ENCODE assay signal across 14 mouse cellular contexts in genomic region chr2:119336002-119336401, GRCm38 (mm10). TPM values are rescaled to one million over a fixed set of nuclear protein-coding genes. Genes with fewer than 3 reads are reported as not detected.
DNase-seq lines count a peak whose midpoint lies in the region; ATAC-seq and TF ChIP-seq lines count a peak whose summit lies in the region.
"Had no signal": no experiment of that assay in that cellular context is flagged by ENCODE, and none has a peak within 500 bp of the region (broad histone marks: within the 10 kb centered on the region; RNA-seq: fewer than 3 reads in every experiment).

No protein-coding gene starts in this region.

- no peak for TF ChIP-seq CTCF in liver, adult 2 months (IDR thresholded peaks at IDR 0.05; ENCODE audit: low read depth, low read length)
- TF ChIP-seq CTCF in thymus, adult 2 months (IDR thresholded peaks at IDR 0.05; ENCODE audit: borderline replicate concordance, control insufficient read depth, extremely low read depth, insufficient read depth, low read length, poor library complexity) = no peak

- intact Hi-C loops in heart, postnatal 25 days (cut with DNase I) = no loop called here

- TF ChIP-seq POLR2A in liver, adult 2 months (IDR thresholded peaks at IDR 0.05; ENCODE audit: extremely low read depth, insufficient read depth, low read length) = no peak
- TF ChIP-seq POLR2A in thymus, adult 2 months (IDR thresholded peaks at IDR 0.05; ENCODE audit: control insufficient read depth, extremely low read depth, insufficient read depth, low read length, poor library complexity) = no peak

- H3K4me3 ChIP-seq in heart, embryonic 14.5 days (ENCODE audit: control insufficient read depth in 1 of 2, insufficient read depth in 1 of 2, low read depth in 1 of 2, low read length in 2 of 2) = no peak overlapping the region
- H3K4me3 ChIP-seq in liver, adult 2 months (ENCODE audit: insufficient read depth, low read depth, low read length) = no peak overlapping the region
- H3K4me3 ChIP-seq in thymus, adult 2 months (ENCODE audit: control insufficient read depth, insufficient read depth, low read length) = no peak overlapping the region
- H3K4me3 ChIP-seq: embryonic facial prominence, embryonic 15.5 days; forebrain, embryonic 12.5 days; layer of hippocampus, adult 2 months; limb, embryonic 13.5 days had no signal

- no peaks in the 10 kb centered on the region for H3K9me3 ChIP-seq in heart, embryonic 14.5 days (ENCODE audit: control insufficient read depth, low read length)
- H3K9me3 ChIP-seq: embryonic facial prominence, embryonic 15.5 days; forebrain, embryonic 12.5 days; limb, embryonic 13.5 days had no signal

- no peak for ATAC-seq in heart, embryonic 14.5 days (ENCODE audit: insufficient number of reproducible peaks, insufficient read depth, low FRiP score, low read depth)
- ATAC-seq: CD4-positive, CD25-positive, alpha-beta regulatory T cell, adult 4 months; intestine, postnatal 0 days had no signal

- H3K4me1 ChIP-seq in heart, embryonic 14.5 days (ENCODE audit: control insufficient read depth in 2 of 2, insufficient read depth in 2 of 2, low read length in 2 of 2) = peaks cover 5 to 6% of the 10 kb centered on the region in 2 experiments
- peaks cover 4% of the 10 kb centered on the region; the same call in 1 of the 2 replicates for H3K4me1 ChIP-seq in liver, adult 2 months (ENCODE audit: control insufficient read depth, insufficient read depth, low read length)
- H3K4me1 ChIP-seq in thymus, adult 2 months (replicated peaks; ENCODE audit: control insufficient read depth, insufficient read depth, low read length) = peaks cover 26% of the 10 kb centered on the region

- peak overlapping the region; percentile 25; the same call in 1 of the 2 replicates for H3K4me2 ChIP-seq in heart, embryonic 14.5 days (ENCODE audit: low read length)
- H3K4me2 ChIP-seq: embryonic facial prominence, embryonic 15.5 days; forebrain, embryonic 12.5 days; limb, embryonic 13.5 days had no signal

- no peak for DNase-seq in heart, postnatal 25 days (ENCODE audit: low spot score)
- DNase-seq in liver, adult 2 months (ENCODE audit: extremely low read depth, low read depth, low spot score) = no peak
- no peak for DNase-seq in liver
- DNase-seq in thymus, adult 2 months = no peak
- no peak for DNase-seq in thymus, postnatal 4 days
- no peak for DNase-seq in cerebellum, adult 8-10 months

- H3K27ac ChIP-seq in heart, embryonic 14.5 days (replicated peaks in 1 of 2; ENCODE audit: control insufficient read depth in 1 of 2, insufficient read depth in 1 of 2, low read depth in 2 of 2, low read length in 2 of 2) = peak overlapping the region; percentile 44 to 55
- peak overlapping the region; percentile 54 for H3K27ac ChIP-seq in liver, adult 2 months (replicated peaks; ENCODE audit: insufficient read depth, low read depth, low read length)
- H3K27ac ChIP-seq in thymus, adult 2 months (ENCODE audit: control insufficient read depth, insufficient read depth, low read length) = peak overlapping the region; percentile 52
- H3K27ac ChIP-seq: embryonic facial prominence, embryonic 15.5 days; forebrain, embryonic 12.5 days; limb, embryonic 13.5 days had no signal

- H3K9ac ChIP-seq in heart, embryonic 14.5 days (ENCODE audit: low read length) = no peak overlapping the region
- H3K9ac ChIP-seq in liver, adult 2 months (ENCODE audit: low read depth, low read length) = no peak overlapping the region
- H3K9ac ChIP-seq: embryonic facial prominence, embryonic 15.5 days; forebrain, embryonic 12.5 days; limb, embryonic 13.5 days had no signal

- H3K79me2 ChIP-seq in liver, adult 2 months (ENCODE audit: control insufficient read depth, insufficient read depth, low read length) = 0 out of 2 replicates have a peak, but pooled peaks cover 5% of the 10 kb centered on the region

- WGBS in heart, embryonic 14.5 days = 59% methylated on average over 2 of the region's 2 CpGs
- WGBS in liver, adult 2 months = 61% methylated on average over 2 of the region's 2 CpGs
- 22% methylated on average over 2 of the region's 2 CpGs for WGBS in thymus, adult 2 months

- H3K27me3 ChIP-seq in heart, embryonic 14.5 days (ENCODE audit: control insufficient read depth, insufficient read depth, low read length) = peaks cover 16% of the 10 kb centered on the region
- peaks cover 2% of the 10 kb centered on the region; the same call in 1 of the 2 replicates for H3K27me3 ChIP-seq in liver, adult 2 months (ENCODE audit: control insufficient read depth, insufficient read depth, low read length)
- no peaks in the 10 kb centered on the region for H3K27me3 ChIP-seq in thymus, adult 2 months (ENCODE audit: control insufficient read depth, insufficient read depth, low read length)

- H3K36me3 ChIP-seq in heart, embryonic 14.5 days (ENCODE audit: control insufficient read depth, insufficient read depth, low read length) = 0 out of 2 replicates have a peak, but pooled peaks cover 4% of the 10 kb centered on the region
- no peaks in the 10 kb centered on the region for H3K36me3 ChIP-seq in liver, adult 2 months (ENCODE audit: control insufficient read depth, insufficient read depth, low read length)
- no peaks in the 10 kb centered on the region for H3K36me3 ChIP-seq in thymus, adult 2 months (ENCODE audit: control insufficient read depth, insufficient read depth, low read length)
- H3K36me3 ChIP-seq: embryonic facial prominence, embryonic 15.5 days; forebrain, embryonic 12.5 days; limb, embryonic 13.5 days had no signal

RNA-seq across cellular contexts. Expression of gene Dll4, which starts 10.4 kb away (rescaled TPM):
- 6.9 and 8.8 TPM in 2 replicates for polyA plus RNA-seq in heart, embryonic 14.5 days (2014; fragmentation: Nextera tagmentation; extraction: Ambion mirVana)
- 10 to 100 TPM; 16.7 to 22.5 TPM for total RNA-seq in heart, postnatal 25 days (2021)
- total RNA-seq in liver, adult 2 months (2014; rRNA removed) = 3.0 and 5.2 TPM in 2 replicates
- 3.1 and 4.1 TPM in 2 replicates for polyA plus RNA-seq in liver, adult 2 months (2012; rRNA removed)
- polyA plus RNA-seq in thymus, adult 2 months (2012; rRNA removed) = 17.6 and 18.9 TPM in 2 replicates
- total RNA-seq: megakaryocyte-erythroid progenitor cell, adult 5-6 weeks had no signal
- polyA plus RNA-seq: CD4-positive, CD25-positive, alpha-beta regulatory T cell, adult 4 months had no signal

RNA-seq across cellular contexts. Expression of gene Chac1, which starts 15.0 kb away (rescaled TPM):
- 0.32 and 0.67 TPM in 2 replicates for polyA plus RNA-seq in heart, embryonic 14.5 days (2014; fragmentation: Nextera tagmentation; extraction: Ambion mirVana)
- total RNA-seq in heart, postnatal 25 days (2021) = 1 to 10 TPM; 7.2 to 9.3 TPM
- total RNA-seq in liver, adult 2 months (2014; rRNA removed) = 3.2 and 5.5 TPM in 2 replicates
- 4.1 and 6.1 TPM in 2 replicates for polyA plus RNA-seq in liver, adult 2 months (2012; rRNA removed)
- 1.1 TPM in 2 replicates for polyA plus RNA-seq in thymus, adult 2 months (2012; rRNA removed)
- total RNA-seq: megakaryocyte-erythroid progenitor cell, adult 5-6 weeks had no signal
- polyA plus RNA-seq: CD4-positive, CD25-positive, alpha-beta regulatory T cell, adult 4 months had no signal

RNA-seq across cellular contexts. Expression of gene Vps18, which starts 47.5 kb away (rescaled TPM):
- 7.8 and 8.7 TPM in 2 replicates for polyA plus RNA-seq in heart, embryonic 14.5 days (2014; fragmentation: Nextera tagmentation; extraction: Ambion mirVana)
- 10 to 100 TPM; 11.9 to 13.0 TPM for total RNA-seq in heart, postnatal 25 days (2021)
- 4.4 and 7.5 TPM in 2 replicates for total RNA-seq in liver, adult 2 months (2014; rRNA removed)
- polyA plus RNA-seq in liver, adult 2 months (2012; rRNA removed) = 13.4 and 14.8 TPM in 2 replicates
- 28.4 and 30.5 TPM in 2 replicates for polyA plus RNA-seq in thymus, adult 2 months (2012; rRNA removed)
